Mouse (Mus musculus) CH12.LX (cell line): ENCODE data around the gene Wdr4.
A peak's percentile ranks its signal among the peaks of the same experiment; 100 is the strongest.

Source experiments
- MAFK ChIP-seq: IDR thresholded peaks from 2 replicates; pipeline ENCODE4 v1.6.1; 2011; ENCODE audit warnings: low read length, improper control_type of control experiment; ENCODE audit not compliant: insufficient replicate concordance
- POLR2A ChIP-seq: IDR thresholded peaks from 2 replicates; pipeline ENCODE4 v1.6.1; 2011; ENCODE audit warnings: low read depth, mild to moderate bottlenecking, improper control_type of control experiment, low read length
- RCOR1 ChIP-seq: conservative IDR thresholded peaks from 2 replicates; pipeline ENCODE4 v1.6.1; 2012; ENCODE audit warnings: low read depth, mild to moderate bottlenecking, inconsistent platforms, low read length, improper control_type of control experiment

DNA sequence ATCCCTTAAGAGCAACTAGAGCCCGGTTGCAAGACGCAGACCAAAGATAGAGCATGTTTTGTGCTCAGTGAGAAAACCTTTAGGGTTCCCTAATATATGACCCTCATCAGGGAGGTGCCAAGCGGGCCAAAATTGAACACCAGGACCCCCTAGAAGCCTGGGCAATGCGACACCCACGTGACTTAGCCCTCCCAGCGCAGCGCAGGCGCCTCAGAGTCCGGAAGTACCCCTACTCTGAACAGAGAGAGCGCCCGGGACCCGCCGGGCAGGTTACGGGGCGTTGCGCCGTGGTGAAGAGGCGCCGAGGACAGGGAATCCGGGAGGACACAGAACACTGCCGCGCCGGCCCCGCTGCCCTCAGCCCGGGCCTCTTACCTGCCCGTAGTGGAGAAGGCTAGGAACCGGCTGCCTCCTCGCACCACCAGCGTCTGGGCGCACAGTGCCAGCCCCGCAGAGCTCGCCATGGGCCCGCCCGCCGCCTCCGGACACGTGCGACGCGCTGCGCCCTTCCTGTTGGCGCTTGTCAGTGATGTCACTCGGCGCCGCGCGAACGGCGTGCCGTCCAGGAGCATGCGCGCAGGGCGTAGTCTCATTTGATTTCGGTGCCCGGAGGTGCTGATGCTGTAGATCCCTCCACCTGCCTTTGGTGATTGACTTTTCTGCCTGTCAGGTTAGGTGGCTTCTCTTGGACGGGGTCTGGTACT, 7.8 kb downstream of the Wdr4 start:
- TF ChIP-seq RCOR1: no peak
- no peak for TF ChIP-seq MAFK
- peak; percentile 87 for TF ChIP-seq POLR2A
